Mouse (Mus musculus) lung, adult 2 months (tissue): ENCODE results near the gene Trp53i13. TPM values are rescaled to one million over a fixed set of nuclear protein-coding genes. Genes with fewer than 3 reads are reported as not detected.

Experiments used
- DNase-seq: peaks from one replicate; pipeline ENCODE4 v3.0.0; 2022
- H3K4me1 ChIP-seq: fragments of 200-500 bp; 2 replicates; pipeline ENCODE4 v1.6.1; 2011; ENCODE audit warnings: low read length; ENCODE audit not compliant: control insufficient read depth, insufficient read depth
- H3K4me3 ChIP-seq: fragments of 200-500 bp; replicated peaks from 2 replicates; pipeline ENCODE3; 2011; ENCODE audit warnings: low read depth, mild to moderate bottlenecking, control low read depth, low read length; ENCODE audit errors: extremely low read depth
- CTCF ChIP-seq: fragments of 200-500 bp; IDR thresholded peaks from 2 replicates; pipeline ENCODE4 v1.5.1; 2011; ENCODE audit warnings: mild to moderate bottlenecking, low read length, control low read depth; ENCODE audit not compliant: insufficient read depth
- POLR2A ChIP-seq: fragments of 200-500 bp; IDR thresholded peaks from 2 replicates; pipeline ENCODE4 v1.6.1; 2011; ENCODE audit warnings: low read depth, mild to moderate bottlenecking, control low read depth, low read length, borderline replicate concordance; ENCODE audit errors: extremely low read depth
- WGBS: fragments of 180-500 bp; shearing (Covaris S2); methylation state at CpG from one replicate; pipeline ENCODE4 v1.1.7; 2018; 5-methylcytosine and 5-hydroxymethylcytosine counted together
- polyA plus RNA-seq: library from polyadenylated mRNA; depleted of rRNA; stranded (reverse); fragments of >200 nt; gene quantifications from 2 replicates; pipeline ENCODE4 v1.2.3, GENCODE M21; 2012

Gene Trp53i13
- polyA plus RNA-seq, 1 experiment, result 31.8 TPM

DNA sequence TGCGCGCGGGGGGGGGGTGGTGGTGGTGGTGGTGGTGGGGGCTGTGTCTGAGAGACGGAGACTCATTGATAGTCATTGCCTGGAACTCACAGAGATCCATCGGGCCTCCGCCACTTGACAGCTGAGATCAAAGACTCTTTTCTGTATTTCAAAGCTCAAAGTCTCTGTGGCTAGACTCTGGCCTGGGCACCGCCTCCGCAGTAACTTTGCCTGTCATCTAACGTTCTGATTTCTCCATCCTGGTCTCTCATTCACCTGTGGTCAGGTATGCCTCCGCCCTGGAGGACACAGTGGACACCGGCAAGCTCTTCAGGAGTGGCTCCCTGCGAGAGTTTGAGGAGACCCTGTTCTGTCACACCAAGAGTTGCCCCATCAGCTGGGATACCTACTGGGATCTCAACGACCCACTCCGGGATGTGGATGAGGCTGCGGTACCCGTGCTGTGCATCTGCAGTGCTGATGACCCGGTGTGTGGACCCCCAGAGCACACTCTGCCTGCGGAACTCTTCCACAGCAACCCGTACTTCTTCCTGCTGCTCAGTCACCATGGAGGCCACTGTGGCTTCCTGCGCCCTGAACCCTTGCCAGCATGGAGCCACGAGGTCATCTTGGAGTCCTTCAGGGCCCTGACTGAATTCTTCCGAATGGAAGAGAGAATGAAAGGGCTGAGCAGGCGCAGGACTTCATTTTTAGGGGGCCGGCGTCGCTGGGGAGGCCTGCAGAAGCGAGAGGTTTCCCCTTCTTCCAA is 2.4 kb upstream of the Trp53i13 start:
- no peak for DNase-seq
- WGBS, result 78% methylated on average over 27 of the region's 27 CpGs
- Histone ChIP-seq H3K4me3 (no peak overlapping the region), H3K4me1 (peaks cover 15% of the 10 kb centered on the region; the same call in 1 of the 2 replicates)
- TF ChIP-seq POLR2A (no peak), CTCF (no peak)

DNA sequence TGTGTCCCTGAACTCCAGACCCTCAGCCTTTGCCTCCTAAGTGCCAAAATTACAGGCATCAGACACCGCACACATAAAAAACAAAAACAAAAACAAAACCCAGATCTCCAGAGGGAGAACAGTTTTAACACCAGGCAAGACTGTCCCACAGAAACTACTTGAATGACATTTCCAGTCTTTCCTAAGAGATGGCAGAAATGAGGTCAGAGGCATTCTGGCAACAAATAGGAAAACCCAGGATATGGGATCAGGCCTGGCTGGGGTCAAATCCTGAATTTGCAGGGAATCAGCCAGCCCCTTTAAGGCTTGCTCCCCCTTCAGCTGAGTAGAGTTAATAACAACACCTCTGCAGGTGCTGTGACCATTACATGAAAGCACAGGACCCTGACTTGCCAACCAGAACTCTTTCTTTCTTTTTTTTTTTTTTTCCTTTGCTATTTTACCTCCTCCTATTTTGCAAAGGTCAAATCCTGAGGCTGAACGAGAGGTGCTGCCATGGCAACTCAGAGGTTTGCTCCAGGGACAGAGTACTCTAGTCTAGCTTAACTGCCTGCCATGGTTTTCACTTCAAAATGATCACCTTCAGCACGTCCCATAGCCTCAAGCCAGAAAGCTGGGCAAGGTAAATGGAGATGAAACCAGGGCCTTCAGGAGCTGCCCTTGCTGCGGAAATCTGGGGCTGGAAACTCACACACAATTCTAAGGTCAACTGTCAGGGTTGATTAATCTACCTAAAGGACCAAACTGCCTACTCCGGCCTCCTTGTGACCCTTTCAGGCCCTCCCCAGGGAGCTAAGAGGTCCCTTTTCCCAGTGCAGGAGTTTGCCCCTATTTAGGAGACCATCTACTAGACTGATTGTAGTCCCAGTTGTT is 1.0 kb upstream of the Trp53i13 start:
- no peak overlapping the region for H3K4me3 ChIP-seq
- H3K4me1 ChIP-seq, result peaks cover 21% of the 10 kb centered on the region
- no peak for DNase-seq
- TF ChIP-seq CTCF, result no peak
- TF ChIP-seq POLR2A, result no peak
- 81% methylated on average over 5 of the region's 5 CpGs for WGBS

DNA sequence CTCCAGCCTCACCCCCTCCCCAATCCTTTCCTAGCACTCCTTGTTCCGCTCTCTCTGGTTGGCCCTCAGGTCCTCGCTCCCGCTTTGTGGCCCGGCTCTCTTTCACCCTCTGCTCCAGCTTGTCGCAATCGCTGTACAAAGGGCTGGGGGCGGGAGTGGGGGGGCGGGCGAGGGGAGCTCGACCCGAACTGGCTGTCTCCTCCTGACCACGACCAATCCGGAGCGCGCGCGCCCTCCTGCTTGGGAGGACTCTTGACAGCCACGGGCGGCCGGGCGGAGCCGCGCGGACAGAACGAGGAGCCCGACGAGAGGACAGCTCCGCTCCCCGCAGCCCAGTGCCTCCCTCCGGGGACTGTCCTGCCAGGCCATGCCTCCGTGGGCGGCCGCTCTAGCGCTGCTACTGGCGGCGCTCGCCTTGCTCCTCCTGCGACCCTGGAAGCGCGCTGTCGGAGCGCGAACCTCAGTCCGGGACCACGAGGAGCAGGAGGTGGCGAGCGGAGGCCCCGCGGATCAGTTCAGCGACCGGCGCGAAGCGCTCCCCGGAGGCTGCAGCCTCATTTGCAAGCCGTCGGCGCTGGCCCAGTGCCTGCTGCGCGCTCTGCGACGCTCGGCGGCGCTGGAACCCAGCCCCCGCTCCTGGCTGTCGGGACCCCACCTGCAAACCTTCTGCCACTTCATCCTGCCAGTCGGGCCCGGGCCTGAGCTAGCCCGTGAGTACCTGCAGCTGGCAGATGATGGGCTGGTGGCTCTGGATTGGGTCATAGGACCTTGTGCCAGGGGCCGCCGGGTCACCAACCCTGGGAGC is 746 bp downstream of the Trp53i13 start, which contains the start of gene Abhd15:
Abhd15 (plus strand) TSS at position 290 of the 805 bp plus-strand sequence.
- peak within 1 kb of the TSS; percentile 58 for H3K4me3 ChIP-seq
- peaks cover 21% of the 10 kb centered on the region for H3K4me1 ChIP-seq
- TF ChIP-seq CTCF, result no peak
- TF ChIP-seq POLR2A, result peak; percentile 51; the same call in 1 of the 2 replicates
- peak; percentile 80 for DNase-seq
- WGBS, result under 1% methylated on average over 72 of the region's 72 CpGs

DNA sequence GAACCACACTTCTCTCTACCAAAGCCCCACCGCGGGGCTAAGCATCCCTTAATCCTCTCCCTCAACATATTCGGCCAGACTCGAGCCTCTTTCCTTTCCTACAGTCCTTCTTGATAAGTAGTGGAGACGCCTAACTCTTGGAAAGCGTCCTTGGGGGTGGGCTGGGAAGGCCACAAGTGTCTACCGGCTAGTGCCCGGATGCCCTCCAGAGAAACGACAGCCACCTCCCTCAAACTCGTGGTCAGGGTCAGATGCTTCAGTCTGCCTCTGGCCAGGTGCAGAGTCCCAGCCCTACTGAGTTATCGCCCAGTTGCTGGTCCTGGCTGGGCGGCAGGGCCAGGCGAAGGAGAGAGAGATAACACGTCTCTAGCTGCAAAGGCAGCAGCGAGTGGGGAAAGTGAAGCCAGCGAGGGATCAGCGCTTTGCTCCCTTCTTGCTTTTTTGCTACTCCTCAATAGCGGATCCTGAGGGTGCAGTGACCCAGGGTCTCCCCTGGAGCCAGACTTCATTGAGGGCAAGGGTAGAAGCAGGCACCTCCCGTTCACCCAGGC is 1.4 kb downstream of the Trp53i13 start:
- H3K4me3 ChIP-seq, result peak overlapping the region; percentile 48
- 22% methylated on average over 19 of the region's 19 CpGs for WGBS
- peak; percentile 40 for DNase-seq
- TF ChIP-seq CTCF (no peak), POLR2A (no peak; the same call in 1 of the 2 replicates)
- H3K4me1 ChIP-seq, result peaks cover 18% of the 10 kb centered on the region

DNA sequence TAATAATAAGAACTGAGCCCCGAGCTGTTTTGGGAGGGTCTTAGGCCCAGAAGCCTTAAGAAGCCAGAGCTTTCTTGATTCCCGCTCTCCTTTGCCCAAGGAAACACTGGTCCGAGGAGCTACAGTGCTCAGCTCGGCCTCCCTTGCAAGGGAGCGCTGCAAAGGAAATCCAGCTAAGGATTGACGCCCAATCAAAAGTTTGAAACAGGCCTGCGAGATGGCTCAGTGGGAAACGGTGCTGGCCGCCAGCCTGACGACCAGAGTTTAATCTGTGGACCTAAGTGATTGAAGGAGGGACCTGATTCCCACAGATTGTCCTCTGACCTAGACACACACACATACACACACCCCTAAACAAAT is 2.0 kb downstream of the Trp53i13 start:
- TF ChIP-seq POLR2A, result no peak
- TF ChIP-seq CTCF, result no peak
- 9% methylated on average over 10 of the region's 10 CpGs for WGBS
- Histone ChIP-seq H3K4me1 (peaks cover 15% of the 10 kb centered on the region), H3K4me3 (peak overlapping the region; percentile 74)
- DNase-seq, result no peak

DNA sequence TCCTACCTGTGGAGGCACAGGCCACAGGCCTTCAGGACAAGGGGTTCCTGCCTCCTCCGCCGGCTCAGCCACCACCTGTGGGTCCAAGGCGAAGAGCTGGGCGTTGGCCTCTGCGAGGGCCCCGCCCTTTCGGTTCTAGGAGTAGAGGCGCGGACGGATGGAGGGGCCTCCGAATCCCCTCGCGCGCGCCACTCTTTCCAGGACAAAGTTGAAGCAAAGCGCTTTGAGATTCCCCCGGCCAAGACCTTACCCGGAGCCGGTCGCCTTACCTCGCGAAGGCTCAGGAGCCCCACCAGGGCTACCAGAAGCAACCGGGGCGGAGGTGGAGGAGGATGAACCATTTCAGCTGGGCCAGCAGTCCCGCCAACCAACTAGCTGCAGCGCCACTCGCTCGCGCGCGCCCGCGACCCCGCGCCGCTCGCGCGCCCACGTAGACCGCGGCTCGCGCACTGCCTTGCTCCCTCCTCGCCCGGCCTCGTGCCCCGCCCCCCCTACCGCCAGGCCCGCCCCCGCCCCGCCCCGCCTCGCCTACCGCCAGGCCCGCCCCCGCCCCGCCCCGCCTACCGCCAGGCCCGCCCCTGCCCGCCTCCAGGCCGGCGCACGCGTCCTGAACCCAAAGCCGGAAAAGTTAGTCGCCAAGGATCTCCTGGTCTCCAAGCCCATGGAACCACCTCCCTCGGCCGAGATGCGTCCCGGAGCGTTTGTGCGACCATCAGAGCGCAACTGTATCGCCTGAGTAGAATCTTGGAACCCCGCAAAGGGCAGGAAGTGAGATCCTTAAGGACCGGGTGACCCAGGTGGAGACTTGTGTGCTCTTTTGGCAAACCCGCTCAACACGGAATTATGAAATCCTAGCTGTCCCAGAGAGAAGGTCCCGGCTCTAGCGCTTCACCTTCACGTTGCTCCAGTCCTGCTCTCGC is 2.6 kb downstream of the Trp53i13 start:
- under 1% methylated on average over 77 of the region's 84 CpGs for WGBS
- Histone ChIP-seq H3K4me3 (peak overlapping the region; percentile 84), H3K4me1 (peaks cover 20% of the 10 kb centered on the region)
- TF ChIP-seq CTCF (no peak), POLR2A (peak; percentile 84; the same call in 1 of the 2 replicates)
- peak; percentile 82 for DNase-seq

DNA sequence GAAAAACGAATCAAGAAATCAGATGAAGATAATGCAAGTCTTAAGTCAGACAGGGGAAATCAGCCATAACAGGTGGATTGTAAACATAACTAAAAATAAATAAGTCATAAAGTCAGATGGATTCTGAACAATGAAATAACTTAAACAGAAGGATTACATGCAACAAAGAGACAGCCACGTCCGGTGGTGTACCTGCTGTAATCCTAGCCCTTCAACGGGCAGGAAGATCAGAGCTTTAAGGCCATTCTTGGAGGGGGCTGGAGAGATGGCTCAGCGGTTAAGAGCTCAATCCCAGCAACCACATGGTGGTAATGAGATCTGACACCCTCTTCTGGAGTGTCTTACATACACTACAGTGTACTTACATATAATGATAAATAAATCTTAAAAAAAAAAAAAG is 4.4 kb downstream of the Trp53i13 start:
- H3K4me3 ChIP-seq, result no peak overlapping the region
- WGBS, result 57% methylated on average over 5 of the region's 5 CpGs
- TF ChIP-seq CTCF (no peak), POLR2A (no peak)
- DNase-seq, result no peak
- H3K4me1 ChIP-seq, result peaks cover 21% of the 10 kb centered on the region
